Mouse (Mus musculus) hindbrain, embryonic 12.5 days (tissue): ENCODE data around the gene Carm1. TPM values are rescaled to one million over a fixed set of nuclear protein-coding genes. Genes with fewer than 3 reads are reported as not detected.

Experiments
- ATAC-seq: fragments of 200-750 bp; cut with Nextera tagmentation; 2 replicates; pipeline ENCODE4 v1.8.0; 2017; ENCODE audit warnings: moderate TSS enrichment; ENCODE audit not compliant: low FRiP score
- H3K27ac ChIP-seq: fragments of 300-500 bp; sonication (generic); 2 replicates; pipeline ENCODE4 v1.5.1; 2016; ENCODE audit warnings: mild to moderate bottlenecking
- H3K27me3 ChIP-seq: fragments of 300-500 bp; sonication (generic); 2 replicates; pipeline ENCODE4 v1.6.1; 2016; ENCODE audit warnings: mild to moderate bottlenecking
- H3K36me3 ChIP-seq: fragments of 300-500 bp; sonication (generic); 2 replicates; pipeline ENCODE4 v1.6.1; 2016; ENCODE audit warnings: mild to moderate bottlenecking
- H3K4me1 ChIP-seq: fragments of 300-500 bp; sonication (generic); 2 replicates; pipeline ENCODE4 v1.6.1; 2016
- H3K4me2 ChIP-seq: fragments of 300-500 bp; sonication (generic); replicated peaks from 2 replicates; pipeline ENCODE4 v1.6.1; 2016; ENCODE audit warnings: mild to moderate bottlenecking
- H3K4me3 ChIP-seq: fragments of 300-500 bp; sonication (generic); 2 replicates; pipeline ENCODE4 v1.5.1; 2016; ENCODE audit warnings: mild to moderate bottlenecking
- H3K9ac ChIP-seq: fragments of 300-500 bp; sonication (generic); 2 replicates; pipeline ENCODE4 v1.6.1; 2016; ENCODE audit warnings: mild to moderate bottlenecking, moderate library complexity
- H3K9me3 ChIP-seq: fragments of 300-500 bp; sonication (generic); replicated peaks from 2 replicates; pipeline ENCODE4 v1.6.1; 2016; ENCODE audit warnings: mild to moderate bottlenecking
- WGBS: fragments of 180-500 bp; shearing (Covaris S2); methylation state at CpG from one replicate; pipeline ENCODE4 v1.1.7; 2016; 5-methylcytosine and 5-hydroxymethylcytosine counted together
- polyA plus RNA-seq: library from polyadenylated mRNA; unstranded; fragments of >200 nt; fragmentation: Nextera tagmentation; extraction: Ambion mirVana; gene quantifications from 2 replicates; pipeline ENCODE4 v1.2.1, GENCODE M21; 2016

The Carm1 gene
- polyA plus RNA-seq, result 76.7 and 77.9 TPM in 2 replicates

- H3K4me1 ChIP-seq, result peaks cover 27% of the 10 kb centered on the region
- WGBS, result 0% methylated on average over 2 of the region's 52 CpGs
- peak within 1 kb of the TSS; percentile 83 for H3K4me3 ChIP-seq
- 0 out of 2 replicates have a peak, but pooled peaks cover 13% of the 10 kb centered on the region for H3K36me3 ChIP-seq
- H3K27ac ChIP-seq, result peak within 1 kb of the TSS; percentile 99
- peak within 1 kb of the TSS; percentile 83 for H3K4me2 ChIP-seq
- peak within 1 kb of the TSS; percentile 98 for H3K9ac ChIP-seq
- H3K9me3 ChIP-seq, result no peaks in the 10 kb centered on the region
- H3K27me3 ChIP-seq, result no peaks in the 10 kb centered on the region
- peak; percentile 49 for ATAC-seq
Measured at GRCm38 (mm10) chr9:21546789-21547074, at the start of gene Carm1. Gene Carm1, plus strand, starts transcription at chr9:21546894.

DNA sequence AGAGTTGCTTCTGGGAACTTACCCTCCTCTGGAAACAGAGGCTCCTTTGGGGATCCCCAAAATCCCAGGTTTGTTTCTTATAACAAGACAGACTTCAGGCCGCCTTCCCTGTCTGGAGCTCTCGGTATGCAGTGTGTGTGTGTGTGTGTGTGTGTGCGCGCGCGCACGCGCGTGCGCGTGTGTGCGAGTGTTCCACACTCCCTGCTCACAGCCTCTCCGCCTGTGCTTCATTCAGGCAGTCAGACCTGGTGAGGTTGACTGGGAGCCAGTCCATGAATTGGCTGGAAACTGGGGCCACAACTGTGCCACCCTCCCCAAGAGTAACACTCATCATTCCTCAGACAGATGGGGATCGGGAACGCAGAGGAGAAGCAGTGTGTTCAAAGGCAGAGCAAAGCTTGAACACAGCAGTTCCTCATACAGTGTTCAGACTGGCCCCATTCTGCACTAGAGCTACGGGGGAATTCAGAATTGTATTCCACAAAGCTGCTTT, 49.6 kb upstream of the Carm1 start:
- Histone ChIP-seq H3K4me3 (no peak overlapping the region), H3K9ac (peak overlapping the region; percentile 41; the same call in 1 of the 2 replicates), H3K36me3 (peaks cover 45% of the 10 kb centered on the region), H3K4me1 (no peaks in the 10 kb centered on the region; the same call in 1 of the 2 replicates), H3K4me2 (0 out of 2 replicates have a peak overlapping the region, but pooled peaks have one; percentile 13), H3K27ac (peak overlapping the region; percentile 41; the same call in 1 of the 2 replicates), H3K9me3 (no peaks in the 10 kb centered on the region), H3K27me3 (no peaks in the 10 kb centered on the region)
- 63% methylated on average over 16 of the region's 16 CpGs for WGBS
- ATAC-seq, result no peak

DNA sequence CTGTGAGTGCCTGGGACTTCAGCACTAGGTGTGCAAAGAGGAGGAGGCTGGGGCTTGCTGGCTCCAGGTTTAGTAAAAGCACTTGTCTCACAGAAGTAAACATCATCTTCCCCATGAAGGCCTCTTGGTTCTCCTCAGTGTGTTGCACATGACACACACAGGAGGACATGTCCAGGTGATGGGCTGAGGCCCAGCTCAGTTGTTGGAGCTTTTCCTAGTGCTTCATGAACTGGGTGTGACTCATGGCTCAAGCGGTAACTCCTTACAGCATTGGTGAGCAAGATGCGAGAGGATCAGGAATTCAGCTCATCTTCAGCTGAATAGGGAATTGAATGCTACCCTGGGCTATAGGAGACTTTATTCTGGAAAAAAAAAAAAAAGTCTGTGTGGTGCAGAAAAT, 49.0 kb upstream of the Carm1 start:
- H3K4me3 ChIP-seq, result no peak overlapping the region
- no peak overlapping the region for H3K9ac ChIP-seq
- no peaks in the 10 kb centered on the region for H3K9me3 ChIP-seq
- no peak for ATAC-seq
- no peak overlapping the region for H3K4me2 ChIP-seq
- peaks cover 46% of the 10 kb centered on the region for H3K36me3 ChIP-seq
- WGBS, result 86% methylated on average over 2 of the region's 2 CpGs
- peak overlapping the region; percentile 41; the same call in 1 of the 2 replicates for H3K27ac ChIP-seq
- no peaks in the 10 kb centered on the region; the same call in 1 of the 2 replicates for H3K4me1 ChIP-seq
- no peaks in the 10 kb centered on the region for H3K27me3 ChIP-seq

DNA sequence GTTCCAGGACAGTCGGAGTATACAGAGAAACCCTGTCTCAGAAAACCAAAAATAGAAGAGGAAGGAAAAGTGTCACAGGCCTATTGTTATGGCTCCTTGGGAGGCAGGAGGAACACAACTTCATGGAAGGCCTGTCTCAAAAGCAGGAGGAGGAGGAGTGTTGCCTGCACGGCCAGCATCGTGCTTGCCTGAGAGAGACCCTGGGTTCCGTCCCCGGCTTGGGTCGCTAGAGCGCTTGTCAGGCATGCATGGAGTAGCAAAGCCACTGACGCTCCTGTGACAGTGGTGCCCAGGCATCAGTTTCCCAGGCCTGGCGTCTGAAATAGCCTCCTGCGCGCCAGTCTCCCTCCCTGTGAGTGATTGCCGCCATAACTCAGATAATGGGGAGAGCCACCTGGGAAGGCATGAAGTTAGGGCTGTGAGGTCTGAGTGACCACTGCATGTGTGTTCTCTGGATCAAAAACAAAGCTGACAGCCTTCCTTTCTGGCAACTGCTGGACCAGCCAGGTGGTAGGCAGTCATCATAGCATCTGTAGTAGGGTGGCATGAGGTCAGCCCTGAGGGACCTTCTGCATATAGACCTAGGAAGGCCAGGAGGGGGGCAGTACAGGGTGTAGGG, 48.3 kb upstream of the Carm1 start:
- H3K9me3 ChIP-seq, result no peaks in the 10 kb centered on the region
- no peak overlapping the region for H3K9ac ChIP-seq
- no peak overlapping the region for H3K4me3 ChIP-seq
- WGBS, result 93% methylated on average over 12 of the region's 12 CpGs
- H3K4me2 ChIP-seq, result no peak overlapping the region
- ATAC-seq, result no peak
- no peak overlapping the region for H3K27ac ChIP-seq
- no peaks in the 10 kb centered on the region; the same call in 1 of the 2 replicates for H3K4me1 ChIP-seq
- H3K36me3 ChIP-seq, result peaks cover 53% of the 10 kb centered on the region
- H3K27me3 ChIP-seq, result no peaks in the 10 kb centered on the region

- WGBS, result 93% methylated on average over 8 of the region's 8 CpGs
- Histone ChIP-seq H3K4me1 (no peaks in the 10 kb centered on the region), H3K36me3 (peaks cover 77% of the 10 kb centered on the region), H3K27ac (no peak overlapping the region), H3K9ac (no peak overlapping the region), H3K9me3 (no peaks in the 10 kb centered on the region), H3K27me3 (no peaks in the 10 kb centered on the region), H3K4me3 (no peak overlapping the region), H3K4me2 (no peak overlapping the region)
- ATAC-seq, result no peak
Measured at GRCm38 (mm10) chr9:21503352-21503751, 43.3 kb upstream of the Carm1 start.

DNA sequence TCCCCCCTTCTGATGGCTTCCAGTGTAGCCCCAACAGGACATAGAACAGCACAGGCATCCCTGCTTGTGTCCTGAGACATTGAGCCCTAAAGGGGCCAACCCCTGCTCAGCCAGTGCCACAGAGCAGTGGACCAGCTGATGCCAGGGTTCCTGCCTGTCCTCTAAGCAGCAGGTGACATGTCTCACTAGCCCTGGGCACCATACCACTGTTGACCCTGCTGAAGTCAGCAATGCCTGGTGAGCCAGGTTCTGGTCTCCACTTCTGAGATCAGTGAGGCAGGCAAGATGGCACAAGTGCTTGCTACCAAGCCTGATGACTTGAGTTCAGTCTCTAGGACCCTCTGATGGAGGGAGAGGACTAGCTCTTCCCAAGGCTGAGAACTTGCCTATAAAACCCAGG, 40.9 kb upstream of the Carm1 start:
- H3K9me3 ChIP-seq, result no peaks in the 10 kb centered on the region
- peaks cover 9% of the 10 kb centered on the region for H3K4me1 ChIP-seq
- no peak overlapping the region for H3K4me2 ChIP-seq
- H3K9ac ChIP-seq, result no peak overlapping the region
- no peak overlapping the region for H3K4me3 ChIP-seq
- H3K36me3 ChIP-seq, result peaks cover 58% of the 10 kb centered on the region
- no peak for ATAC-seq
- H3K27ac ChIP-seq, result no peak overlapping the region
- no peaks in the 10 kb centered on the region for H3K27me3 ChIP-seq

- Histone ChIP-seq H3K9me3 (no peaks in the 10 kb centered on the region), H3K4me3 (no peak overlapping the region), H3K36me3 (peaks cover 53% of the 10 kb centered on the region), H3K9ac (no peak overlapping the region), H3K27ac (no peak overlapping the region), H3K27me3 (no peaks in the 10 kb centered on the region), H3K4me2 (no peak overlapping the region), H3K4me1 (peaks cover 13% of the 10 kb centered on the region)
- ATAC-seq, result no peak
- WGBS, result 96% methylated on average over 15 of the region's 15 CpGs
Measured at GRCm38 (mm10) chr9:21507753-21508430, 38.8 kb upstream of the Carm1 start.

DNA sequence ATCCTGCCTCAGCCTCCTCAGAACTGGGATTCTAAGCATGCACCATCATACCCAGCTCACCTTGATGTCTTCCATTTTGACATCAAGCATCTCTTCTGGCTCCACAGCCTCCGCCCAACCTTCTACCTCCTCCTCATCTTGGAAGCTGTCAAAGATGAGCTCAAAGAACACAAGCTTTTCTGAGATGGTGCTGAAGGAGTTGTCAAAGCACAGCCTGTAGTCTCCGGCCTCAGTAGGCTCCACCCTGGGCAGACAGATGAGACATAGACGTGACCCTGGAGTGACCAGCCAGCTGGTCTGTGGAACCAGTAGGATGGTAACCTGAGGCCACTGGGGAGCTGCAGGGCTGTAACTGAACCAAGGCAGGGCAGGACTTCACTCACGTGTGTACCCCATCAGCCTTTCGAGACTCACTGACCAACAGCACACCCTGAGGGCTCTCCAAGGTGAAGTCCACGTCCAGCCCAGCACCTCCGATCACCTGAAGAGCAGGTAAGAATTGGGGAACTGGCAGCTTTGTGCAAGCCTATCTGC, 37.8 kb upstream of the Carm1 start:
- Histone ChIP-seq H3K27me3 (no peaks in the 10 kb centered on the region), H3K27ac (no peak overlapping the region), H3K36me3 (peaks cover 42% of the 10 kb centered on the region), H3K4me2 (peak overlapping the region; percentile 76), H3K4me3 (peak overlapping the region; percentile 56), H3K9ac (peak overlapping the region; percentile 61; the same call in 1 of the 2 replicates), H3K9me3 (no peaks in the 10 kb centered on the region), H3K4me1 (peaks cover 13% of the 10 kb centered on the region)
- no peak for ATAC-seq
- WGBS, result 78% methylated on average over 7 of the region's 7 CpGs

GRCm38 (mm10) chr9:21509772-21510688, 36.7 kb upstream of the Carm1 start, which contains the start of gene Tmed1:
Gene Tmed1, minus strand, starts transcription at chr9:21510252.
- H3K4me2 ChIP-seq, result peak within 1 kb of the TSS; percentile 76
- H3K4me1 ChIP-seq, result peaks cover 13% of the 10 kb centered on the region
- no peaks in the 10 kb centered on the region for H3K9me3 ChIP-seq
- H3K4me3 ChIP-seq, result peak within 1 kb of the TSS; percentile 56
- H3K36me3 ChIP-seq, result peaks cover 31% of the 10 kb centered on the region
- H3K9ac ChIP-seq, result peak within 1 kb of the TSS; percentile 61
- peak; percentile 97 for ATAC-seq
- WGBS, result under 1% methylated on average over 44 of the region's 44 CpGs
- H3K27me3 ChIP-seq, result no peaks in the 10 kb centered on the region
- H3K27ac ChIP-seq, result peak within 1 kb of the TSS; percentile 85

GRCm38 (mm10) chr9:21510689-21511015, 36.0 kb upstream of the Carm1 start:
- H3K27ac ChIP-seq, result peak overlapping the region; percentile 85

GRCm38 (mm10) chr9:21511052-21511451, 35.6 kb upstream of the Carm1 start:
- Histone ChIP-seq H3K27ac (peak overlapping the region; percentile 85), H3K4me1 (peaks cover 13% of the 10 kb centered on the region), H3K9me3 (no peaks in the 10 kb centered on the region), H3K4me2 (peak overlapping the region; percentile 76), H3K36me3 (peaks cover 21% of the 10 kb centered on the region), H3K4me3 (peak overlapping the region; percentile 56), H3K27me3 (no peaks in the 10 kb centered on the region), H3K9ac (peak overlapping the region; percentile 61)
- no peak for ATAC-seq
- WGBS, result 88% methylated on average over 9 of the region's 9 CpGs

More at GRCm38 (mm10) chr9:21510689-21511015, 36.0 kb upstream of the Carm1 start:
- Histone ChIP-seq H3K9me3 (no peaks in the 10 kb centered on the region), H3K36me3 (peaks cover 25% of the 10 kb centered on the region), H3K4me3 (peak overlapping the region; percentile 56), H3K9ac (peak overlapping the region; percentile 61), H3K27me3 (no peaks in the 10 kb centered on the region), H3K4me1 (peaks cover 13% of the 10 kb centered on the region), H3K4me2 (peak overlapping the region; percentile 76)
- ATAC-seq, result no peak; the same call in 1 of the 2 replicates
- 6% methylated on average over 7 of the region's 7 CpGs for WGBS

- no peaks in the 10 kb centered on the region for H3K27me3 ChIP-seq
- no peaks in the 10 kb centered on the region for H3K9me3 ChIP-seq
- no peak overlapping the region for H3K4me2 ChIP-seq
- no peak overlapping the region for H3K27ac ChIP-seq
- peaks cover 13% of the 10 kb centered on the region for H3K4me1 ChIP-seq
- H3K4me3 ChIP-seq, result no peak overlapping the region
- no peak for ATAC-seq
- H3K36me3 ChIP-seq, result no peaks in the 10 kb centered on the region
- WGBS, result 100% methylated on average over 4 of the region's 4 CpGs
- no peak overlapping the region for H3K9ac ChIP-seq
Measured at GRCm38 (mm10) chr9:21513466-21513865, 33.2 kb upstream of the Carm1 start.
